ENCODE assay signal across 8 mouse cellular contexts in genomic region chr9:46032190-46032589, GRCm38 (mm10). TPM values are rescaled to one million over a fixed set of nuclear protein-coding genes. Genes with fewer than 3 reads are reported as not detected.
DNase-seq lines count a peak whose midpoint lies in the region; TF ChIP-seq lines count a peak whose summit lies in the region.

No protein-coding gene starts in this region.

- peak; percentile 17 to 44 for DNase-seq in frontal cortex, postnatal 36 days (ENCODE audit: low spot score in 2 of 2)
- DNase-seq in frontal cortex, postnatal 25 days (ENCODE audit: low spot score in 2 of 2), result no peak
- DNase-seq in right cerebral cortex, adult 18-20 months, result peak; percentile 44
- no peak for DNase-seq in right cerebral cortex, postnatal 36 days (ENCODE audit: low spot score in 2 of 2)
- peak; percentile 75 for DNase-seq in kidney, adult 9 months
- DNase-seq in skeletal muscle tissue, adult 2 months (ENCODE audit: low read depth, low spot score), result peak; percentile 52
- no peak for DNase-seq in cerebellum, postnatal 4 days (ENCODE audit: low spot score in 2 of 2)
- DNase-seq in thymus, adult 2 months, result no peak

- no peak for TF ChIP-seq CTCF in thymus, adult 2 months (IDR thresholded peaks at IDR 0.05; ENCODE audit: borderline replicate concordance, control insufficient read depth, extremely low read depth, insufficient read depth, low read length, poor library complexity)

- no peaks in the 10 kb centered on the region for H3K36me3 ChIP-seq in thymus, adult 2 months (ENCODE audit: control insufficient read depth, insufficient read depth, low read length)

- no peak overlapping the region for H3K4me3 ChIP-seq in thymus, adult 2 months (ENCODE audit: control insufficient read depth, insufficient read depth, low read length)

- no peak overlapping the region for H3K27ac ChIP-seq in thymus, adult 2 months (ENCODE audit: control insufficient read depth, insufficient read depth, low read length)

- WGBS in thymus, adult 2 months, result 93% methylated on average over 6 of the region's 6 CpGs

- H3K4me1 ChIP-seq in thymus, adult 2 months (replicated peaks; ENCODE audit: control insufficient read depth, insufficient read depth, low read length), result peaks cover 6% of the 10 kb centered on the region; the same call in 1 of the 2 replicates

- no peaks in the 10 kb centered on the region for H3K27me3 ChIP-seq in thymus, adult 2 months (ENCODE audit: control insufficient read depth, insufficient read depth, low read length)

- no peak for TF ChIP-seq POLR2A in thymus, adult 2 months (IDR thresholded peaks at IDR 0.05; ENCODE audit: control insufficient read depth, extremely low read depth, insufficient read depth, low read length, poor library complexity)

RNA-seq across cellular contexts. Expression of gene Sik3, which starts 19.6 kb away (rescaled TPM):
- polyA plus RNA-seq in thymus, adult 2 months (2012; rRNA removed), result 28.5 and 29.4 TPM in 2 replicates

RNA-seq across cellular contexts. Expression of gene Pafah1b2, which starts 19.7 kb away (rescaled TPM):
- polyA plus RNA-seq in thymus, adult 2 months (2012; rRNA removed), result 24.4 and 27.3 TPM in 2 replicates

Comparison
In these comparisons a context has a peak if more than half of its experiments do, and no peak if none do; other contexts are left out.
1. DNase-seq: peak in frontal cortex, postnatal 36 days (2 of 2), right cerebral cortex, adult 18-20 months (single experiment), kidney, adult 9 months (single experiment) and skeletal muscle tissue, adult 2 months (single experiment); none in frontal cortex, postnatal 25 days (0 of 2), right cerebral cortex, postnatal 36 days (0 of 2), cerebellum, postnatal 4 days (0 of 2) and thymus, adult 2 months (single experiment).